10 mouse cellular contexts compared by ENCODE assay signal in genomic region chr2:31720783-31721182, GRCm38 (mm10). TPM values are rescaled to one million over a fixed set of nuclear protein-coding genes. Genes with fewer than 3 reads are reported as not detected.
DNase-seq lines count a peak whose midpoint lies in the region; ATAC-seq and TF ChIP-seq lines count a peak whose summit lies in the region.
"Had no signal": no experiment of that assay in that cellular context is flagged by ENCODE, and none has a peak within 500 bp of the region (broad histone marks: within the 10 kb centered on the region; RNA-seq: fewer than 3 reads in every experiment).

No protein-coding gene starts in this region.

- H3K4me1 ChIP-seq in E14TG2a.4 (replicated peaks; ENCODE audit: low read depth, low read length), result peaks cover 45% of the 10 kb centered on the region

- H3K36me3 ChIP-seq in E14TG2a.4 (ENCODE audit: insufficient read depth, low read length), result 0 out of 2 replicates have a peak, but pooled peaks cover 7% of the 10 kb centered on the region
- H3K36me3 ChIP-seq: midbrain, embryonic 12.5 days had no signal

- H3K4me3 ChIP-seq in E14TG2a.4 (replicated peaks; ENCODE audit: low read length), result no peak overlapping the region
- H3K4me3 ChIP-seq: erythroblast, embryonic 14.5 days; midbrain, embryonic 12.5 days had no signal

- no peaks in the 10 kb centered on the region for H3K9me3 ChIP-seq in E14TG2a.4 (ENCODE audit: low read length)
- H3K9me3 ChIP-seq: midbrain, embryonic 12.5 days had no signal

- TF ChIP-seq CTCF in E14TG2a.4 (conservative IDR thresholded peaks at IDR 0.05; ENCODE audit: low read length), result peak; percentile 49

- ATAC-seq in monocyte, adult 5-6 weeks (replicated peaks; ENCODE audit: insufficient number of reproducible peaks, low FRiP score, low TSS enrichment, poor library complexity, severe bottlenecking), result no peak

- DNase-seq in adrenal gland, postnatal 14 days, result peak; percentile 26
- no peak for DNase-seq in adrenal gland, postnatal 4 days (ENCODE audit: low spot score in 2 of 2)
- peak; percentile 49 to 54 for DNase-seq in kidney, postnatal 4 days
- no peak for DNase-seq in kidney, adult 11 months
- DNase-seq in lung, postnatal 10 days, result peak; percentile 32
- DNase-seq in right cerebral cortex, adult 18-20 months, result no peak

- no peaks in the 10 kb centered on the region for H3K27me3 ChIP-seq in E14TG2a.4 (ENCODE audit: insufficient read depth, low read length)
- H3K27me3 ChIP-seq: midbrain, embryonic 12.5 days had no signal

RNA-seq across cellular contexts. Expression of gene Abl1, which starts 32.6 kb away (rescaled TPM):
- total RNA-seq in adrenal gland, postnatal 14 days (2021), result 57.5 and 67.3 TPM in 2 replicates
- total RNA-seq in adrenal gland, postnatal 4 days (2021), result 100 to 1,000 TPM; 109 to 112 TPM
- 22.7 to 41.9 TPM (median 30.4 TPM) in 3 replicates for total RNA-seq in monocyte, adult 5-6 weeks (2017)

RNA-seq across cellular contexts. Expression of gene Exosc2, which starts 50.3 kb away (rescaled TPM):
- 22.8 and 25.3 TPM in 2 replicates for total RNA-seq in adrenal gland, postnatal 14 days (2021)
- 10 to 100 TPM; 32.9 to 37.4 TPM for total RNA-seq in adrenal gland, postnatal 4 days (2021)
- total RNA-seq in monocyte, adult 5-6 weeks (2017), result 25.4 to 40.2 TPM (median 28.2 TPM) in 3 replicates

Comparison
In these comparisons a context has a peak if more than half of its experiments do, and no peak if none do; other contexts are left out.
1. DNase-seq: peak in adrenal gland, postnatal 14 days (single experiment), kidney, postnatal 4 days (2 of 2) and lung, postnatal 10 days (single experiment); none in adrenal gland, postnatal 4 days (0 of 2), kidney, adult 11 months (single experiment) and right cerebral cortex, adult 18-20 months (single experiment).